ENCODE assay signal across 11 mouse cellular contexts in genomic region chr7:44406015-44406355, GRCm38 (mm10). TPM values are rescaled to one million over a fixed set of nuclear protein-coding genes. Genes with fewer than 3 reads are reported as not detected.
DNase-seq lines count a peak whose midpoint lies in the region; ATAC-seq and TF ChIP-seq lines count a peak whose summit lies in the region.
"Had no signal": no experiment of that assay in that cellular context is flagged by ENCODE, and none has a peak within 500 bp of the region (broad histone marks: within the 10 kb centered on the region; RNA-seq: fewer than 3 reads in every experiment).

No protein-coding gene starts in this region.

- peaks cover 36% of the 10 kb centered on the region for H3K27me3 ChIP-seq in forebrain, embryonic 10.5 days (ENCODE audit: poor library complexity, severe bottlenecking)
- no peaks in the 10 kb centered on the region for H3K27me3 ChIP-seq in forebrain, postnatal 0 days (ENCODE audit: insufficient read depth, low read length)
- H3K27me3 ChIP-seq in kidney, embryonic 14.5 days (ENCODE audit: control insufficient read depth, insufficient read depth, low read length), result no peaks in the 10 kb centered on the region; the same call in 1 of the 2 replicates
- no peaks in the 10 kb centered on the region for H3K27me3 ChIP-seq in forebrain, embryonic 16.5 days (replicated peaks; ENCODE audit: control insufficient read depth, insufficient read depth, low read length)
- H3K27me3 ChIP-seq in midbrain, embryonic 15.5 days (replicated peaks), result no peaks in the 10 kb centered on the region

- WGBS in forebrain, embryonic 10.5 days, result 2% methylated on average over 5 of the region's 5 CpGs
- 1% methylated on average over 5 of the region's 5 CpGs for WGBS in forebrain, postnatal 0 days
- 0% methylated on average over 5 of the region's 5 CpGs for WGBS in kidney, embryonic 14.5 days
- WGBS in forebrain, embryonic 16.5 days, result 0% methylated on average over 5 of the region's 5 CpGs
- 2% methylated on average over 5 of the region's 5 CpGs for WGBS in midbrain, embryonic 15.5 days

- no peaks in the 10 kb centered on the region for H3K36me3 ChIP-seq in forebrain, embryonic 10.5 days (replicated peaks)
- H3K36me3 ChIP-seq in forebrain, postnatal 0 days (ENCODE audit: insufficient read depth), result no peaks in the 10 kb centered on the region
- no peaks in the 10 kb centered on the region for H3K36me3 ChIP-seq in kidney, embryonic 14.5 days (ENCODE audit: control insufficient read depth, insufficient read depth, low read length)
- H3K36me3 ChIP-seq in forebrain, embryonic 16.5 days (ENCODE audit: control insufficient read depth, insufficient read depth), result no peaks in the 10 kb centered on the region
- H3K36me3 ChIP-seq in midbrain, embryonic 15.5 days (replicated peaks), result no peaks in the 10 kb centered on the region
- H3K36me3 ChIP-seq: limb, embryonic 12.5 days; neural tube, embryonic 12.5 days had no signal

- no peak overlapping the region for H3K4me2 ChIP-seq in forebrain, postnatal 0 days (ENCODE audit: low read depth)
- H3K4me2 ChIP-seq in kidney, embryonic 14.5 days (replicated peaks; ENCODE audit: low read depth, low read length), result peak overlapping the region; percentile 42; the same call in 1 of the 2 replicates
- H3K4me2 ChIP-seq in forebrain, embryonic 16.5 days (ENCODE audit: low read length), result peak overlapping the region; percentile 18; the same call in 1 of the 2 replicates
- no peak overlapping the region for H3K4me2 ChIP-seq in midbrain, embryonic 15.5 days

- intact Hi-C loops in left cerebral cortex, postnatal 14 days (cut with DNase I), result no loop called here

- peaks cover 14% of the 10 kb centered on the region for H3K4me1 ChIP-seq in forebrain, embryonic 10.5 days
- H3K4me1 ChIP-seq in forebrain, postnatal 0 days (ENCODE audit: insufficient read depth), result no peaks in the 10 kb centered on the region
- no peaks in the 10 kb centered on the region for H3K4me1 ChIP-seq in kidney, embryonic 14.5 days (ENCODE audit: control insufficient read depth, insufficient read depth, low read length)
- H3K4me1 ChIP-seq in forebrain, embryonic 16.5 days (replicated peaks; ENCODE audit: control insufficient read depth, insufficient read depth, low read length), result peaks cover 7% of the 10 kb centered on the region
- peaks cover 10% of the 10 kb centered on the region for H3K4me1 ChIP-seq in midbrain, embryonic 15.5 days
- H3K4me1 ChIP-seq: limb, embryonic 12.5 days; neural tube, embryonic 12.5 days had no signal

- no peak for DNase-seq in forebrain, embryonic 10.5 days (ENCODE audit: extremely low spot score, low spot score)
- DNase-seq in forebrain, postnatal 0 days, result no peak
- no peak for DNase-seq in kidney, postnatal 10 days
- DNase-seq in MN1 (ENCODE audit: low spot score), result no peak
- no peak for DNase-seq in left cerebral cortex, postnatal 14 days (ENCODE audit: low spot score in 2 of 2)

- peak overlapping the region; percentile 52 for H3K4me3 ChIP-seq in forebrain, embryonic 10.5 days
- H3K4me3 ChIP-seq in forebrain, postnatal 0 days (ENCODE audit: low read depth, low read length), result no peak overlapping the region
- H3K4me3 ChIP-seq in kidney, embryonic 14.5 days (ENCODE audit: low read length), result no peak overlapping the region
- H3K4me3 ChIP-seq in forebrain, embryonic 16.5 days (replicated peaks; ENCODE audit: low read length), result no peak overlapping the region
- no peak overlapping the region for H3K4me3 ChIP-seq in midbrain, embryonic 15.5 days

- no peak overlapping the region for H3K9ac ChIP-seq in forebrain, postnatal 0 days
- no peak overlapping the region for H3K9ac ChIP-seq in kidney, embryonic 14.5 days (ENCODE audit: low read depth, low read length)
- no peak overlapping the region for H3K9ac ChIP-seq in forebrain, embryonic 16.5 days (replicated peaks; ENCODE audit: low read depth, low read length)
- no peak overlapping the region for H3K9ac ChIP-seq in midbrain, embryonic 15.5 days
- H3K9ac ChIP-seq: limb, embryonic 12.5 days; neural tube, embryonic 12.5 days had no signal

- TF ChIP-seq CTCF in forebrain, postnatal 0 days (IDR thresholded peaks at IDR 0.05; ENCODE audit: low read depth), result no peak

- H3K27ac ChIP-seq in forebrain, embryonic 10.5 days, result peak overlapping the region; percentile 89
- H3K27ac ChIP-seq in forebrain, postnatal 0 days (ENCODE audit: low read depth, low read length), result no peak overlapping the region
- no peak overlapping the region for H3K27ac ChIP-seq in kidney, embryonic 14.5 days (ENCODE audit: low read depth, low read length)
- H3K27ac ChIP-seq in forebrain, embryonic 16.5 days (ENCODE audit: low read length), result no peak overlapping the region
- H3K27ac ChIP-seq in midbrain, embryonic 15.5 days, result peak overlapping the region; percentile 27; the same call in 1 of the 2 replicates
- H3K27ac ChIP-seq: neural tube, embryonic 12.5 days had no signal

- H3K9me3 ChIP-seq in forebrain, embryonic 10.5 days, result no peaks in the 10 kb centered on the region
- no peaks in the 10 kb centered on the region for H3K9me3 ChIP-seq in forebrain, postnatal 0 days (ENCODE audit: low read length)
- no peaks in the 10 kb centered on the region for H3K9me3 ChIP-seq in kidney, embryonic 14.5 days (ENCODE audit: control insufficient read depth, low read length)
- no peaks in the 10 kb centered on the region for H3K9me3 ChIP-seq in forebrain, embryonic 16.5 days (ENCODE audit: control insufficient read depth, low read length)
- no peaks in the 10 kb centered on the region for H3K9me3 ChIP-seq in midbrain, embryonic 15.5 days
- H3K9me3 ChIP-seq: limb, embryonic 12.5 days; neural tube, embryonic 12.5 days had no signal

- ATAC-seq in forebrain, postnatal 0 days, result no peak
- ATAC-seq in kidney, embryonic 14.5 days (ENCODE audit: low FRiP score, low TSS enrichment), result no peak; the same call in 1 of the 2 replicates
- no peak for ATAC-seq in forebrain, embryonic 16.5 days
- ATAC-seq in midbrain, embryonic 15.5 days (replicated peaks), result no peak; the same call in none of the 2 replicates

RNA-seq across cellular contexts. Expression of gene 1700008O03Rik, which starts 20.4 kb away (rescaled TPM):
- 1.6 and 2.1 TPM in 2 replicates for polyA plus RNA-seq in forebrain, embryonic 10.5 days (2016; fragmentation: Nextera tagmentation; extraction: Ambion mirVana)
- total RNA-seq in forebrain, postnatal 0 days (2014; rRNA removed), result 1.3 and 7.3 TPM in 2 replicates
- 2.7 and 3.5 TPM in 2 replicates for polyA plus RNA-seq in forebrain, postnatal 0 days (2015; fragmentation: Nextera tagmentation; extraction: Ambion mirVana)
- 1.0 and 1.5 TPM in 2 replicates for polyA plus RNA-seq in kidney, embryonic 14.5 days (2014; fragmentation: Nextera tagmentation; extraction: Ambion mirVana)
- polyA plus RNA-seq in forebrain, embryonic 16.5 days (2015; fragmentation: Nextera tagmentation; extraction: Ambion mirVana), result 0.86 and 2.3 TPM in 2 replicates
- 2.1 and 2.6 TPM in 2 replicates for polyA plus RNA-seq in midbrain, embryonic 15.5 days (2015; fragmentation: Nextera tagmentation; extraction: Ambion mirVana)
- 1 to 10 TPM; 2.3 TPM for total RNA-seq in left cerebral cortex, postnatal 14 days (2021)

RNA-seq across cellular contexts. Expression of gene Syt3, which starts 22.1 kb away (rescaled TPM):
- polyA plus RNA-seq in forebrain, embryonic 10.5 days (2016; fragmentation: Nextera tagmentation; extraction: Ambion mirVana), result 3.2 and 4.1 TPM in 2 replicates
- 48.2 and 77.2 TPM in 2 replicates for total RNA-seq in forebrain, postnatal 0 days (2014; rRNA removed)
- polyA plus RNA-seq in forebrain, postnatal 0 days (2015; fragmentation: Nextera tagmentation; extraction: Ambion mirVana), result 43.9 and 55.0 TPM in 2 replicates
- polyA plus RNA-seq in kidney, embryonic 14.5 days (2014; fragmentation: Nextera tagmentation; extraction: Ambion mirVana), result 1.4 and 2.3 TPM in 2 replicates
- 27.2 and 37.2 TPM in 2 replicates for polyA plus RNA-seq in forebrain, embryonic 16.5 days (2015; fragmentation: Nextera tagmentation; extraction: Ambion mirVana)
- polyA plus RNA-seq in midbrain, embryonic 15.5 days (2015; fragmentation: Nextera tagmentation; extraction: Ambion mirVana), result 56.3 and 57.2 TPM in 2 replicates
- total RNA-seq in left cerebral cortex, postnatal 14 days (2021), result 10 to 100 TPM; 77.1 to 81.9 TPM

RNA-seq across cellular contexts. Expression of gene Lrrc4b, which starts 22.8 kb away (rescaled TPM):
- 1.8 and 2.1 TPM in 2 replicates for polyA plus RNA-seq in forebrain, embryonic 10.5 days (2016; fragmentation: Nextera tagmentation; extraction: Ambion mirVana)
- total RNA-seq in forebrain, postnatal 0 days (2014; rRNA removed), result 347 and 391 TPM in 2 replicates
- 19.5 and 22.2 TPM in 2 replicates for polyA plus RNA-seq in forebrain, postnatal 0 days (2015; fragmentation: Nextera tagmentation; extraction: Ambion mirVana)
- 0.50 and 0.70 TPM in 2 replicates for polyA plus RNA-seq in kidney, embryonic 14.5 days (2014; fragmentation: Nextera tagmentation; extraction: Ambion mirVana)
- polyA plus RNA-seq in forebrain, embryonic 16.5 days (2015; fragmentation: Nextera tagmentation; extraction: Ambion mirVana), result 10.6 and 12.6 TPM in 2 replicates
- polyA plus RNA-seq in midbrain, embryonic 15.5 days (2015; fragmentation: Nextera tagmentation; extraction: Ambion mirVana), result 16.7 and 18.1 TPM in 2 replicates
- 100 to 1,000 TPM; 269 to 330 TPM for total RNA-seq in left cerebral cortex, postnatal 14 days (2021)

RNA-seq across cellular contexts. Expression of gene Aspdh, which starts 59.2 kb away (rescaled TPM):
- 1.3 and 1.5 TPM in 2 replicates for polyA plus RNA-seq in forebrain, embryonic 10.5 days (2016; fragmentation: Nextera tagmentation; extraction: Ambion mirVana)
- total RNA-seq in forebrain, postnatal 0 days (2014; rRNA removed), result 4.4 and 20.3 TPM in 2 replicates
- 1.6 and 2.2 TPM in 2 replicates for polyA plus RNA-seq in forebrain, postnatal 0 days (2015; fragmentation: Nextera tagmentation; extraction: Ambion mirVana)
- polyA plus RNA-seq in kidney, embryonic 14.5 days (2014; fragmentation: Nextera tagmentation; extraction: Ambion mirVana), result 0.88 and 1.6 TPM in 2 replicates
- polyA plus RNA-seq in forebrain, embryonic 16.5 days (2015; fragmentation: Nextera tagmentation; extraction: Ambion mirVana), result 2.6 and 3.7 TPM in 2 replicates
- polyA plus RNA-seq in midbrain, embryonic 15.5 days (2015; fragmentation: Nextera tagmentation; extraction: Ambion mirVana), result 5.8 and 6.0 TPM in 2 replicates
- total RNA-seq in left cerebral cortex, postnatal 14 days (2021), result 10 to 100 TPM; 11.2 to 13.4 TPM
- polyA plus RNA-seq: spleen, adult 2 months had no signal

Comparison
In these comparisons a context has a peak if more than half of its experiments do, and no peak if none do; other contexts are left out.
1. H3K27ac ChIP-seq: peak in forebrain, embryonic 10.5 days (single experiment) and midbrain, embryonic 15.5 days (single experiment); none in forebrain, postnatal 0 days (single experiment), kidney, embryonic 14.5 days (single experiment) and forebrain, embryonic 16.5 days (single experiment).
2. H3K4me2 ChIP-seq: peak in kidney, embryonic 14.5 days (single experiment) and forebrain, embryonic 16.5 days (single experiment); none in forebrain, postnatal 0 days (single experiment) and midbrain, embryonic 15.5 days (single experiment).